Mouse (Mus musculus): Measurements from ENCODE around the gene 1700010B08Rik. TPM values are rescaled to one million over a fixed set of nuclear protein-coding genes. Genes with fewer than 3 reads are reported as not detected.

Gene 1700010B08Rik
- polyA plus RNA-seq, 1 experiment from 2014 or later, result not detected

- 23% methylated on average over 8 of the region's 8 CpGs for WGBS
- peak overlapping the region; percentile 71 for H3K27ac ChIP-seq
- H3K9ac ChIP-seq, result 0 out of 2 replicates have a peak overlapping the region, but pooled peaks have one; percentile 19
- no peak for ATAC-seq (ENCODE audit: low FRiP score)
- H3K27me3 ChIP-seq, result no peaks in the 10 kb centered on the region
- H3K4me1 ChIP-seq (replicated peaks), result peaks cover 51% of the 10 kb centered on the region
- H3K4me3 ChIP-seq, result no peak overlapping the region
- no peaks in the 10 kb centered on the region for H3K36me3 ChIP-seq
- no peak overlapping the region for H3K4me2 ChIP-seq
- no peaks in the 10 kb centered on the region for H3K9me3 ChIP-seq
Measured at GRCm38 (mm10) chr2:173755433-173756144, 36.4 kb downstream of the 1700010B08Rik start.

- Histone ChIP-seq H3K4me1 (replicated peaks) (peaks cover 64% of the 10 kb centered on the region), H3K9ac (0 out of 2 replicates have a peak overlapping the region, but pooled peaks have one; percentile 3), H3K36me3 (peaks cover 5% of the 10 kb centered on the region; the same call in 1 of the 2 replicates), H3K27ac (no peak overlapping the region), H3K4me2 (no peak overlapping the region), H3K27me3 (no peaks in the 10 kb centered on the region), H3K9me3 (no peaks in the 10 kb centered on the region), H3K4me3 (no peak overlapping the region)
- 85% methylated on average over 8 of the region's 8 CpGs for WGBS
- no peak for ATAC-seq (ENCODE audit: low FRiP score)
Measured at GRCm38 (mm10) chr2:173757624-173758155, 38.5 kb downstream of the 1700010B08Rik start.

- ATAC-seq (ENCODE audit: low FRiP score), result no peak
- no peaks in the 10 kb centered on the region for H3K27me3 ChIP-seq
- H3K27ac ChIP-seq, result no peak overlapping the region
- WGBS, result 82% methylated on average over 6 of the region's 6 CpGs
- no peaks in the 10 kb centered on the region for H3K9me3 ChIP-seq
- H3K9ac ChIP-seq, result no peak overlapping the region
- peaks cover 9% of the 10 kb centered on the region for H3K36me3 ChIP-seq
- no peak overlapping the region for H3K4me2 ChIP-seq
- H3K4me3 ChIP-seq, result no peak overlapping the region
- peaks cover 83% of the 10 kb centered on the region for H3K4me1 ChIP-seq (replicated peaks)
Measured at GRCm38 (mm10) chr2:173760607-173761006, 41.4 kb downstream of the 1700010B08Rik start.

GRCm38 (mm10) chr2:173764629-173765028, 45.4 kb downstream of the 1700010B08Rik start:
- Histone ChIP-seq H3K9ac (no peak overlapping the region), H3K27me3 (no peaks in the 10 kb centered on the region), H3K4me1 (replicated peaks) (peaks cover 94% of the 10 kb centered on the region), H3K4me3 (no peak overlapping the region), H3K9me3 (no peaks in the 10 kb centered on the region), H3K4me2 (no peak overlapping the region), H3K36me3 (peaks cover 9% of the 10 kb centered on the region), H3K27ac (peak overlapping the region; percentile 76)
- WGBS, result 42% methylated on average over 3 of the region's 3 CpGs
- ATAC-seq (ENCODE audit: low FRiP score), result peak; percentile 49

GRCm38 (mm10) chr2:173767959-173768595, 48.9 kb downstream of the 1700010B08Rik start:
- no peak for ATAC-seq (ENCODE audit: low FRiP score)
- 58% methylated on average over 8 of the region's 8 CpGs for WGBS
- Histone ChIP-seq H3K9me3 (no peaks in the 10 kb centered on the region), H3K4me2 (no peak overlapping the region), H3K27me3 (no peaks in the 10 kb centered on the region), H3K27ac (peak overlapping the region; percentile 68), H3K9ac (no peak overlapping the region), H3K4me1 (replicated peaks) (peaks cover 90% of the 10 kb centered on the region), H3K4me3 (no peak overlapping the region), H3K36me3 (peaks cover 6% of the 10 kb centered on the region)

- Histone ChIP-seq H3K36me3 (peaks cover 4% of the 10 kb centered on the region; the same call in 1 of the 2 replicates), H3K27me3 (no peaks in the 10 kb centered on the region), H3K27ac (peak overlapping the region; percentile 80), H3K4me1 (replicated peaks) (peaks cover 88% of the 10 kb centered on the region), H3K9ac (no peak overlapping the region), H3K9me3 (no peaks in the 10 kb centered on the region), H3K4me2 (no peak overlapping the region), H3K4me3 (no peak overlapping the region)
- 51% methylated on average over 10 of the region's 10 CpGs for WGBS
- no peak for ATAC-seq (ENCODE audit: low FRiP score)
Measured at GRCm38 (mm10) chr2:173769183-173769582, 50.0 kb downstream of the 1700010B08Rik start.

GRCm38 (mm10) chr2:173770620-173771019, 51.4 kb downstream of the 1700010B08Rik start:
- Histone ChIP-seq H3K27me3 (no peaks in the 10 kb centered on the region), H3K4me1 (replicated peaks) (peaks cover 87% of the 10 kb centered on the region), H3K9ac (no peak overlapping the region), H3K27ac (peak overlapping the region; percentile 71), H3K4me3 (no peak overlapping the region), H3K4me2 (no peak overlapping the region), H3K9me3 (no peaks in the 10 kb centered on the region), H3K36me3 (0 out of 2 replicates have a peak, but pooled peaks cover 2% of the 10 kb centered on the region)
- 77% methylated on average over 5 of the region's 5 CpGs for WGBS
- ATAC-seq (ENCODE audit: low FRiP score), result no peak

Small RNAs within 50 kb of the gene (microRNA-seq; reads per million reads assigned to microRNA genes)
- gene Mir6340, result not detected

Other genes with a start within 250 kb of the 1700010B08Rik start
- gene 1700021F07Rik, start 196.8 kb upstream of the 1700010B08Rik start, polyA plus RNA-seq (2015; fragmentation: Nextera tagmentation; extraction: Ambion mirVana), result not detected in 2 replicates
- not detected in 2 replicates for gene Ankrd60, start 141.1 kb upstream of the 1700010B08Rik start, polyA plus RNA-seq (2015; fragmentation: Nextera tagmentation; extraction: Ambion mirVana)
- 34.7 and 36.8 TPM in 2 replicates for gene Rab22a, start 59.7 kb upstream of the 1700010B08Rik start, polyA plus RNA-seq (2015; fragmentation: Nextera tagmentation; extraction: Ambion mirVana)
- gene Vapb, start 18.1 kb downstream of the 1700010B08Rik start, polyA plus RNA-seq (2015; fragmentation: Nextera tagmentation; extraction: Ambion mirVana), result 11.7 and 13.3 TPM in 2 replicates